Mouse (Mus musculus) liver (tissue): Measurements from ENCODE around the gene Mapk8ip1.

Experiments used
- DNase-seq: peaks from one replicate; pipeline ENCODE4 v3.0.0-alpha.2; 2020; ENCODE audit warnings: mixed read lengths

The Mapk8ip1 gene

DNA sequence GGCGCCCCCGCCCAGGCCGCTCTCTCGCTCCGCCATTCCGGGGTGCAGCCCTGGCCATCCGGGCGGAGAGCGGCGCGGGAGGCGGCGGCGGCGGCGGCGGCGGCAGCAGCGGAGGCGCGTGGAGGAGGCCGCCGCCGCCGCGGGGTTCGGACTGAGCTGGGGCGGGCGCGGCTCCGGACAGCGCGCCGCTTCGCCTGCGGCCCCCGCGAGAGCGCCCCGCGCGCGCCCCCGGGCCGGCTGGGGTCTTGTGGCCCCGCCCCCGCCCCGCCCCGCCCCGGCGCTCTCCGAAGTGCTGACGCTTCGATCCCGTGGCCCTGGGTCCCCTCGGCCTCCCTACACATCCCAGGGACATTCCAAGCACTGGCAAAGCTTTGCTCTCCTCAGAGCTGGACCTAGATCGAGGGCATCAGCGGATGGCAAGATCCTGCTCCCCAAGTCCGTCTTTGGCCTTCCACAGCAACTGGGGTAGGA, at the start of gene Mapk8ip1:
Gene Mapk8ip1 (minus strand): TSS at position 173 of the 471 bp plus-strand sequence.
- DNase-seq: peak; percentile 23

DNA sequence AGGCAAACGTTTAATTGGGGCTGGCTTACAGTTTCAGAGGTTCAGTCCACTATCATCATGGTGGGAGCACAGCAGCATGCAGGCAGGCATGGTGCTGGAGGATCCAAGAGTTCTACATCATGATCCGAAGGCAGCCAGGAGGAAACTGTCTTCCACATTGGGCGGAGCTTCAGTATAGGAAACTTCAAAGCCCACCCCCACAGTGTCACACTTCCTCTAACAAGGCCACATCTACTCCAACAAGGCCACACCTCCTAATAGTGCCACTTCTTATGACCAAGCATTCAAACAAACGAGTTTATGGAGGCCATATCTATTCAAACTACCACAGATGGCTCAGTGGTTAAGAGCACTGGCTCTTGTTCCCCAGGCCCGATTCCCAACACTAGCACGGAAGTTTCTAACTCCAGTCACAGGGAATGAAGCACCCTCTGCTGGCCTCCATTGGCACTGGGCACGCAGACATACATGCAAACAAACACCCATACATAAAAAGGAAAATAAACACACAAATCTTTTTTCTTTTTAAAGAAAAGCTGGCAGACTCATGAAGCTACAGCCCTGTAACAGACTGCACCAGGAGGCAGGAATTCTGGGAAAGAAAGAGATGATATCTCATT, 46.2 kb upstream of the Mapk8ip1 start:
- no peak for DNase-seq

DNA sequence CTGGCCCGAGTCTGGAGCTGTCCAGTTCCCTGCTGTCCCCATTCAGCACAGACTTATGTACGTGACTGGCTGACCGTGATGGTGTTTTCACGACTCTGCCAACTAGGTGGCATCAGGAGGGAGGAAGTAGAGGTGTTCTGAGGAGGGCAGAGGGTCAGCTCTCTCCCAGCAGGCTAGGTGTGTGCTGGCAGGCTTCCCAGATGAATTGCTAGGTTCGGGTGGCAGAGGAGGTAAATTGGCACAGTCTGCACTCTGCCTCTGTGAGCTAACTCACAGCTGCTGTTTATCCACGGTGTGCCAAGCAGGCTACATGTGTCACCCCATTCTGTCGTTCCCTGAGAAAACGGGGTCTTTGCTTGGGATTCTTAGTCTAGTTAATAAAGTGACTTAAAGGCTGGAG, 45.6 kb upstream of the Mapk8ip1 start:
- no peak for DNase-seq

DNA sequence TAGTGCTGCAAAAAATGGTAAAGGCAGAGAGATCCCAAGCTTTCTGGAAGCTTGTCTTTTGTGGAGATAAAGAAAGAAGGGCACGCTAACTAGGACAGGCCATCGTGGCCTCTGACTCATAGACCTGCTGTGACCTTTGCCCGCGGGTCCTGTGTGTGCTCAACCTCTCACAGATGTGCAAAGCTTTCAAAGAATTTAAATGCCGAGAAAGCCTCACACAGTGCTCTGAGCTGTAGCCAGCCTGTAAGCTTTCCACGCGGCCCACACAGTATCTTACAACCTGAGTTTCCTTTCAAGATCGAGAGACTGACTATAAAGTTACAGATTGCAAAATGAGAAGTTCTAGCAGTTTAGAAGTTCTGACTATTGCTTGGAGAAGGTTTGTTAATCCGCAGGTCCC, 44.8 kb upstream of the Mapk8ip1 start:
- peak; percentile 26 for DNase-seq

DNA sequence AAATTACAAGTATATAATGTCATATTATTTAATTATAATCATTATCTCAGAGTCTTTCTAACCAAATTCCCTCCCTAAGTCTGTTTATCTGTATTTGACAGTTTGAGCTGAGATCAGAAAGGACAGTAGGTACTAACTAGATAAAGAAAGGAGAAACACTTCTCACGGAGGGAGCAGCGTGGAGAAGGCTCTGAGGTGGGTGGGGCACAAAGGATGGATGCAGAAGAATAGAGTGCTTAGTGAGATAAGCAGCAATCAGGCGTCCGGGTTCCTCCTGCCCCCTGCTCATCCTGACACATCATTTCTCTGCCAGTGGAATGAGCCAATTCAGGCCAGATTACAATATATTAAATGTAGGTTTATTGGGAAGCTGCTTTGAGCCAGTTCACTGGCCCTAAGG, 43.3 kb upstream of the Mapk8ip1 start:
- peak; percentile 76 for DNase-seq

DNA sequence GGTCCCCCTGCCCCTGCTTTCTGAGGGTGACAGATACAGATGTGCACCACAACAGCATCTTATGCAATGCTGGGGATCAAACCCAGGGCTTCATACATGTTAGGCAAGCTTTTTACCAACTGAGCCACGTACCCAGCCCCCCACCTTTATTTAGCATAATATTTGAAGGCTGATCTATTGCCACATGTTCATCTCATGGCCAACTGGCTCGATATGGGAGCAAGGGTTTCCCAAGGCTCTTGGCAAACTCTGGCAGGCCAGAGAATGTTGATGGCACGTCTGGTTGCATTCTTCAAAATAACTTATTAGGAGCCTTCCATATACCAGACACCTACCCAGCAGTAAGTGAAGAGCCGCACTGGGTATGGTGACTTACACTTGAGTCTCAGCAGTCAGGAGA, 42.2 kb upstream of the Mapk8ip1 start:
- DNase-seq: no peak

DNA sequence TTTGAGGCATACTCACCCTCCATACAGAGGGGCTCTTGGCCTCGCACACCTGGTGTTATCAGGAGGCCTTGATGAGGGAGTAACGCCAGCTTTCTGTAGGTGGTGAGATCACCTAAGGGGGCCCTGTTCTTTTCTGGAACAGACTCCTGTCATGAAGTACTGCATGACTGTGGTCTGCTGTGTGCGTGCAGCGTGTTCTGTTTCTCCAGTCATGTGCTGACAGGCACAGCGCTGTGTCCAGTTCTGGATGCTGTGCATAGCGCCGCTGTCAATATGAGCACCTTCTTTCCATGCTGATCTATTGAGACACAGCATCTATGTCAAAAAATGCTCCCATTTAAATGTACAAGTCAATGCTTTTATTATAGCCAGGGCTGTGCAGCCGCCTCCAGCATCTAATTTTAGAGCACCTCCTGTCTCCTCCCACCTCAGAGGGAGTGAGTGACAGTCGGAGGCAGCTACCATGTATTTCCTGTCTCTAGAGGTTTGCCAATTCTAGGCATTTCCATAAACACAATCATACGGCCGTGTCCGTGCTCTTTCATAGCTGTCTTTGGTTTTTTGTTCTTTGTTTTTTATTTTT, 41.4 kb upstream of the Mapk8ip1 start:
- no peak for DNase-seq

DNA sequence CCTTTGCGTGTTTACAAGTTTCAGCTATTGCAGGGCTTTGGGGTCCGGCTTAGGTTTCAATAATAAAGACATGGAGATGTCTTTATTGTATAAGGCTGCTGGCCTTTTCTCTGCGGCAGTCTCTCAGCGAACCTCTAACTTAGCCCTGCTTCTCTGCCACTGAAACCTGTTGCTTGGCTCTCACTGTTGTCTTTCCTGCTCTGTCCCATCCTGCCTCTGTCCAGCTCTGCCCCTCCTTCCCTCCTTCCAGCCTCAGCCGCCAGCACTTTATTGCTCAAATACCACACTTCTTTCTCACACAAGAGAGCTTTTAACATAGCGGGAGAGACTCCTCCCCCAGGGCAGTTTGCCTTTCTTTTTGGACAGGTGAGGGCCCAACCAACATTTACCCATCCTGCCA, 39.4 kb upstream of the Mapk8ip1 start:
- DNase-seq: no peak

DNA sequence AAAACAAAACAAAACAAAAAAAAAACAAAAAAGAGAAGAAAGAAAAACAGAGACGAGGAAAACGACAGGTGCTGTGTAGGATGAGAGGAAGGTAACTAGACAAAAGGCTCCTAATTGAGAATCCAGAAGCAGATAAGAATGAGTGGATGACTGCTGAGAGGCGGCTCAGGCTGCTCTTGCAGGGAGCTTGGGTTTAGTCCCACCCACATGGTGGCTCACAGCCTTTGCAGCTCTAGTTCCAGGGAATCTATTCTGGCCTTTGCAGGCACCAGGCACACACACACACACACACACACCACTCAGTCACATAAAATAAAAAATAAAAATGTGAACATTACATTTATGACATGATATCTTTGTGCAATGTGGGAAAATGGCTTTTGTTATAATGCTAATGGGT, 37.5 kb upstream of the Mapk8ip1 start:
- no peak for DNase-seq

DNA sequence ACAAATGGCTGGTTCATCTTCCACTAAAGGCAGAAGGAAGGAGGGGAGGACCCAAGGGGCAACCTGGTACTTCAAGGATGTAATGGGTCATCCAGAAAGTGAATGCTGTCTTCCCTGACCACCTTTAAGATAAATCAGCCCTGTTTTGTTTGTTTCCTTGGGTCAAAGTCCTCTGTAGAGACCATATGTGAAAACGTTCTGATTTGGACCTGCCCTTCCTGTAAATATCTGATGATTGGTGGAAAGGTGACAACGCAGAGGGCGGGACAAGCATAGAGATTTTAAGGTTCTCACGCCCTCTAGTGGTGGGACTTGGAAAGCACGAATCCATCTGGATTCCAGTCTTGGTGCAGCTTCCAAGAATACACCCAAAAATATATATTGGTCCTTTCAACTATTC, 36.8 kb upstream of the Mapk8ip1 start:
- DNase-seq: peak; percentile 85

DNA sequence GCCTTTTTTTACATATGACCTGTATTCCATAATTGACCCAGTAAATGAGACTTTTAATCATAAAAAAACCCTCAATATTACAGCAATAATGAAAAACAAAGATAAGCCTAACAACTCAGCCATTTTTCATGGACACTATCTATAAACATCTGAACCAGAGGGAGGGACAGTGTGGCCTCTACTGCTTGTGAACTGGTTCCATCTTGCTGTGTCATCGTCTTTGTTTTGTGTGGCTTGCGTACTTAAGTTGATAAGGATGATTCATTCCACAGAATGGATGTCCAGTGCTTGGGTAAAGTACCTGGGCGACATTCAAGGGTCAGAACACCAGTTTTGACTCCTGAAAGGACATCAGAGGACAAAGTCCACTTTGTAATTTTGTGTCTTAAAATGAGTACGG, 36.3 kb upstream of the Mapk8ip1 start:
- DNase-seq: no peak

DNA sequence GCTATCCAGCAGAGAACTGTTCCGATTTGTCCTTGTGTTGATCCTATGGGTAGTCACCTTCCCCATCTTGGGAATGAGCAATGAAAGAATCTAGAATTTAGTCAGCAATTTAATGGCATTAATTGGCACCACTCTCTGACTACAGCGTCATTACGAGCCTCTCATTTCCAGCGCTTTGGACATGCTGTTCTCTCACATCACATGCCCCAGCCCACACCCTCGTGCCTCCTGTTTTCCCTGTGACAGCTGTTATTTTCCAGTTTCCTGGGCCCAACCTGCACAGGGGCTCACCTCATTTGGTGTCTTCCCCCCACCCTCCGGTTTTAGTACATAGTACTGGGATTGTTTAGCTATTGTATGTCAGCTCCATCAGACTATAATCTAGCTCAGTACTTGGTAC, 34.0 kb upstream of the Mapk8ip1 start:
- no peak for DNase-seq

DNA sequence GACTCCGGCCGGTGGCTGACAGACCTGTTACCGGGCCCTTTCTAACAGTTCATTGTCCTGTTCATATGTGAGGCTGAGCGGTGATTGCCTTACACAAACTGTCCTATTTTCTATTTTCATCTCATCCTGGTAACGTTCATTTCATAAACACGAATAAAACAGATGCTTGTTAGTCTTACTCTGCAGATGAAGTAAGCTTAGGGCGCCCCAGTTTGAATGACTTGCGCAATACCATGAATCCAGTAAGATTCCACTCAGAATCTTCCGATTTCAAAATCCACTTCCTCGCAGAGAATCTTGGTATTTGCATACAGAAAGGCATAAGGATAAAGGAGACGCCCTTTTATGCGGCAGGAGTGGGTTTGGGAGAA, 33.3 kb upstream of the Mapk8ip1 start:
- no peak for DNase-seq

DNA sequence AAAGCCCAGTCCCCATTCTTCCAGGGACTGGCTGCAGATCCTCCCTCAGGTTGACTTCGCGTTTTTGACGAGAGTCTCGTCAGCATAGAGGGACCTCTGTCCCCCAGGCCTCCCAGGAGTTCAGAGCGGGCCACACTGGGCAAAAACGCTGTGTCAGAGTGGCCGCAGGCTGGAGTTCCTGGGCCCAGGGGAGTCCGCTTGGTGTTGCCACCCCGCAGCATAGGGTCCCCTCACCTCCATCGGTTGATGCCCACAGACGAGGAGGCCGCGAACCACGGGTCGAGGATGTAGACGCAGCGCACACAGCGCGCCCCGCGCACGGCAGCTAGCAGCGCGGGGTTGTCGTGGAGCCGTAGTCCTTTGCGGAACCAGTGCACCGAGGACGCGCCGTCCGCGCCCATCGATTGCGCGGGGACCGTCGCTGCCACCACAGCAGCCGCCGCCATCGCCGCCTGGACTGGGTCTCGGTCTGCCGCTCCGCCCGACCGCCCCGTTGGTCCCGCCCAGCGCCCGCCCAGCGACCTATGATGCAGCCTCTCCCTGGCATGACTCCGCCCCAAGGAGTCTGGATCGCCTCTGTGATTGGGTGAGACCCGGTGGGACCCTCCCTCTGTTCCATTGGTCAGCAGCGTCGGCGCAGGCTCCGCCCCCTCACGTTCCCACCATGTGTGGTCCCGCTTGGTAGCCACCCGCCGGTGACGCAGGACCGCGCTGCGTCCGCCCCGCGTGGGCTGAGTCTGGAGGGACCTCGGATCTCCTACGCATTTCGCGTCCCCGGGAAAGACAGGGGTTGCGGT, 32.7 kb upstream of the Mapk8ip1 start, which contains the start of gene Cry2:
Gene Cry2 (minus strand): TSS at position 466 of the 797 bp plus-strand sequence.
- DNase-seq: peak; percentile 100

DNA sequence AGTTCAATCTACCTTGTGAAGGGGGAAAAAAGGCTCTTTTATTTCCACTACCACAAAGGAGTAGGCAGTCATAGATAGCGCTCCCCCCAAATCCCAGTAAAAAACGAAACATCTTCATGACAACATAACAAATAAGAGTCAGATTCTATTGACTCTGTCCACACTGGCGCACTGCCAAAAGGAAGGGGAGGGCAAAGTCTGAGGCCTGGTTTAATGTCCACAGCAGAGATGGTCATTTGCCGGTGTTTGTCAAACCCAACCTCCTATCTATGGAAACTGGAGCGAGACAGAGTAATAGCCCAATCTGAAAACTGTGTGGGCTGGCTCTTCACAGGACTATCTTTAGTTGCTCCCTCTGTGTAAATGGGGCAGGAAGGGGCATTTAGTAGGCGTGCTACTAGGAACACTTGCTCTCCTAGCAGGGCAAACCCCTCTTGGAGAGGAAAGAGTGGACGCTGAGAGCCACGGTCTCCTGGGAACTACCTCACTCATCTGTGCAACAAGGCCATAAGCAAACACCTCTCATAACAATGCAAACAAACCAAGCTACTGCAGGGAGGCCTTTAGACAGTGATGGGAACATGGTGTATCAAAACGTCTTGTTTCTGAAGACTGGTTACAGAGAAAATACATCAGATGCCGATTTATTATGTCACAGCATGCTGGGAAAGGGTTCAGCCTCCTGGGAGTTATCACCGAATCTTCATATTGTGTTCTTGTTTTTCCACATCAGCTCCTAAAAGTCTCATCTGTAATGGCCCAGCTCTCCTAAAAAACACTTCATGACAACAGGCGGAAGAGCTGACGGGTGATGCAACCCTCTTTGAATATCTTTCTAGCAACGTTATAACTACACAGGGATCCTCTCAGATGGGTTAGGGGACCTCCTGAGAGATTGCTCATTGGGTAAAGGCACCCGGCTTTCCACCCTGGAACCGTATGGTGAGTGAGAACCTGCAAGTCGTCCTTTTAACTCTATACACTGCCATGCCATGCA, 31.5 kb upstream of the Mapk8ip1 start:
- peak; percentile 73 for DNase-seq

DNA sequence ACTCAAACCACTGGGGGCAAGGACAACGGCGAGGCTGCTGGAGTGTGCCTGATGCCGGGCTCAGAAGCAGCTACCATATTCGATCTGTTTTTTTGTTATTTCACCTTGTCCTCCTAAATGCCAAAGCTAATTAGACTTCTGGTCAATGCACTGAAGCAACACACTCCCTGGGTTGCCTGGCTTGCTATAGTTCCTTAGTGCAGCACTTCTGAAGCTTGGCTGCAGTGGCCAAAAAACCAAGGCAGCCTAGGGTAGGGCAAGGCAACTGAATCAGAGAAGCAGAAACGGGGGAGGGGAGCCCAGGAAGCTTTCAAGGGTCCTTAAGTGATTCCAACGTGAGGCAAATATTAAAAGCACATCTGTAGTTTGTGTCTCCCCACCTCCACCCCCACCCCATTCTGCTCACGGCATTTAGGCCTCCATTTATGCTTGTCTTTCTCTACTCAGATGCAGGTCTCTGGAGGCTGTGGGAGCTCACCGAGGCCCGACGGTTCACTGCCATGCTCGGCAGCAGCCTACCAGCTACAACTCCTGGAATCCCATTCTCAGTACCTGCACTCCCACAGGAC, 30.6 kb upstream of the Mapk8ip1 start:
- DNase-seq: no peak

DNA sequence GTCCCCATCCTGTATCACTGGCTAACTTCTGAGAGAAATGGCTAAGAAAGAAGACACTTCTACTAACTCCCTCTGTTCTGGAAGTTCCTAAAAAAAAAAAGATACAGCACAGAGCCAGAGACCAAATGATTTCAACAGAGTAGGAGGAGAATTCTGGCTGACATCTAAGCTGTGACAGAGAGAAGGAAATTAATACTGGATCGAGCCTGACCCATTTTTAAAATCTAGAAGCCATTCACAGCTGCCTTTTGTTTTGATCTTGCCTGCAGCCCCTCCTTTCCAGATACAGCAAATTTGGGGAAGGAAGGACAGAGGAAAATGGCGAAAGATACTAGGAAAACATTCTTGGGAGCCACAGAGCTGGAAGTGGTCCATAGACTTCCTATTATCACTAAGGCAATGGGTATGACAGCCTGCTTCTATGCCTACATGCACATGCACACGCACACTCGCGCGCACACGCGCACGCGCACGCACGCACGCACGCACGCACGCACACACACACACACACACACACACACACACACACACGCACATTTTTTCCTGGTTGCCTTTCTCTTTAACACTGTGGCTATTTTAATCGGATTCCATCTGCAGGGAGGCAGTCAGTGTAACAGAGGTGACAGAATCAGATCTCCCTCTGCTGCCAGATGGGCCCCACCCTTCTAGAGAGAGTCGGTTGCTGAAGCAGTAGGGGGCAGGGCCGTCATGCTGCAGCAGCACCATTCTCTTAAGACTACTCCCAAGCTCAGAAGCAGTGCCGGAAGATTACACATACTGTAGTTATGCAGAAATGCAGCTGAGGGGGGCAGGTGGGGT, 29.9 kb upstream of the Mapk8ip1 start:
- DNase-seq: peak; percentile 71

DNA sequence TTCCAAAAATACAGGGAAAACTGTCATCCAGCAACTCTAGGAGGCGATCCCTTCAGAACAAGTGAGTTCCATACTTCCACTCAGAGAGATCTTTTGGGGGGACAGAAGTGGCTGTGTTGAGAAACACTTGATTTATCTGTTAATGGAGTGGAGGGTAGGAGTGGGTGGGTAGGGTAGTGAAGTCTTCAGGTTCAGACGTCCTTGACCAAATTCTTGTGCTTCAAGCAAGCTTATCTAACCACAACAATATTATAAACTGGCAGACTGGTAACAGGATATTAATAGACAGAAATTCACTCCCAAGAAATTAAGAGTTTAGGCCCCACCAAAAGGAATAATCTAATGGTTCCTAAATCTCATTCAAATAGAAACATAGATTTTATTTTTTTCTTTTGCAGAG, 29.0 kb upstream of the Mapk8ip1 start:
- no peak for DNase-seq

DNA sequence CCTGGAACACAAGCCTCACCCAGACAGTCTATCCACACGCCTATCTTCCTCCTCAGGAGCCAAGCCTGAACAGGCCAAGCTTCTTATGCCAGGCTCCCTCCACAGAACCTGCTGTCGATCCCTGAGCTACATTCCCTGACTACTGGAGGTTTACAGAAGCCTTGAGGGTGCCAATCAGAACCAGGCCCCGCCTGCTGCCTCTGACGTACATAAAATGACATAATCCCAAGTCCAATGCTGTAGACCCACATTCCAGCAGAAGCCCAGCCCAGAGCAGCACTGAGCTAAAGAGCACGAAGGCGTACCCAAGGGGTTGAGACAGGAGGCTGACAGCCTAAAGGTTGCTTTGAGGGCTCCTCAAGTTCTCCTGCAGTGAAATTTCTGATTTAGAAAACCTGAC, 26.8 kb upstream of the Mapk8ip1 start:
- peak; percentile 49 for DNase-seq

DNA sequence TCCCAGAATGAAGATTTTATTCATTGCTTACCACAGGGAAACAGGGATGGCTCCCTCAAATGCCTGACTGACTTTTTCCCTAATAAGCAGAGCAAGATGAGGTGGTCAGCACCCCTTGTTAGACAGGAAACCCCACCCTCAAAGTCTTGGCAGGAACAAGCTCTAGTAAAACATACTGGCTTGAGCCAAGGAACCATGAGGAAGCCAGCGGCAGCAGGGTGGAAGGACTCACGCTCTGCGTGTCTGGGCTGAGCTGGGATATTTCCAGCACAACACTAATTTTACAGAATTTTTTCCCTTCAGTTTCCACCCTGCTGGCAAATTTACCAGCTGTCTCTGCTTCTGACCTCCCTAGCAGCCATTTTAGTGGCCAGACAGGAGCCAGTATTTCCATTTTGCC, 25.4 kb upstream of the Mapk8ip1 start:
- DNase-seq: no peak

DNA sequence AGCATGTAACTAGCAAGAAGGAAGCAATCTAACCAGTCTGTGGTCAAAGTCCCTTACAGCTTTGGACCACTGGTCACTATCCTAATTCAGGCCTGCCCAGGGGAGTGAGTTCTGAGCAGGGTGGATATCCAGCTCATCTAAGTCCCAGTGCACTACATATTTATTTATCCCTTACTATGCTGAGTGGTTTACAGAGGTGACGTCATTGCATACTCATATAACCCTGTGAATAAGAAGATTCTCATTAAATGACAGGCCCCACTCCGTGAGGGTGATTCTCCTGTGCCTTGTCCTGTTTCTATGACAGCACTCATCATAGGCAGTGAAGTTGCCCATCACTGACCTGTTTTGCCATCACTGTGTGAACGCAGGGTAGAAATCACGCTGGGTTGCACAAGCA, 24.3 kb upstream of the Mapk8ip1 start:
- DNase-seq: no peak
